30 mouse cellular contexts compared by ENCODE assay signal in genomic region chr3:83345928-83346327, GRCm38 (mm10).
DNase-seq lines count a peak whose midpoint lies in the region; ATAC-seq lines count a peak whose summit lies in the region.
"Had no signal": no experiment of that assay in that cellular context is flagged by ENCODE, and none has a peak within 500 bp of the region (broad histone marks: within the 10 kb centered on the region; RNA-seq: fewer than 3 reads in every experiment).

No protein-coding gene starts in this region.

- no peak overlapping the region for H3K27ac ChIP-seq in kidney, embryonic 14.5 days (ENCODE audit: low read depth, low read length)
- H3K27ac ChIP-seq in intestine, embryonic 15.5 days = no peak overlapping the region
- H3K27ac ChIP-seq: embryonic facial prominence, embryonic 10.5 days; embryonic facial prominence, embryonic 13.5 days; forebrain, embryonic 12.5 days; forebrain, embryonic 15.5 days; heart, embryonic 15.5 days; hindbrain, embryonic 10.5 days; hindbrain, embryonic 13.5 days had no signal

- no peaks in the 10 kb centered on the region for H3K9me3 ChIP-seq in kidney, embryonic 14.5 days (ENCODE audit: control insufficient read depth, low read length)
- no peaks in the 10 kb centered on the region for H3K9me3 ChIP-seq in intestine, embryonic 15.5 days
- H3K9me3 ChIP-seq: embryonic facial prominence, embryonic 10.5 days; embryonic facial prominence, embryonic 13.5 days; forebrain, embryonic 12.5 days; forebrain, embryonic 15.5 days; G1E; heart, embryonic 12.5 days; heart, embryonic 15.5 days; hindbrain, embryonic 10.5 days; hindbrain, embryonic 13.5 days had no signal

- DNase-seq in adrenal gland, postnatal 14 days = peak; percentile 14
- no peak for DNase-seq in adrenal gland, adult 2 months
- peak; percentile 51 for DNase-seq in Muller cell, postnatal 12 days (ENCODE audit: inconsistent ontology term)
- peak; percentile 16 for DNase-seq in brain, adult 2 months (ENCODE audit: low read depth, low spot score)
- DNase-seq in spleen, postnatal 4 days (ENCODE audit: low spot score in 2 of 2) = no peak
- DNase-seq: cerebellum, adult 11-12 months; cerebellum, adult 8-10 months; cerebellum, postnatal 10 days; cerebellum, postnatal 36 days; embryo, embryonic 11 days; gastrocnemius, postnatal 25 days; heart, adult 18-20 months; heart, postnatal 10 days; heart, postnatal 36 days had no signal

- 85% methylated on average over 3 of the region's 3 CpGs for WGBS in kidney, embryonic 14.5 days
- 83% methylated on average over 3 of the region's 3 CpGs for WGBS in intestine, embryonic 15.5 days

- no peaks in the 10 kb centered on the region for H3K27me3 ChIP-seq in kidney, embryonic 14.5 days (ENCODE audit: control insufficient read depth, insufficient read depth, low read length)
- H3K27me3 ChIP-seq in intestine, embryonic 15.5 days (replicated peaks) = no peaks in the 10 kb centered on the region
- H3K27me3 ChIP-seq: CH12.LX; embryonic facial prominence, embryonic 13.5 days; forebrain, embryonic 12.5 days; forebrain, embryonic 15.5 days; heart, embryonic 12.5 days; heart, embryonic 15.5 days; hindbrain, embryonic 13.5 days had no signal

- no peak for ATAC-seq in kidney, embryonic 14.5 days (ENCODE audit: low FRiP score, low TSS enrichment)
- no peak for ATAC-seq in intestine, embryonic 15.5 days
- ATAC-seq: activated CD4-positive, CD25-positive, alpha-beta regulatory T cell, adult 4 months; forebrain, embryonic 15.5 days; hindbrain, embryonic 16.5 days; intestine, embryonic 16.5 days had no signal

- no peaks in the 10 kb centered on the region for H3K4me1 ChIP-seq in kidney, embryonic 14.5 days (ENCODE audit: control insufficient read depth, insufficient read depth, low read length)
- H3K4me1 ChIP-seq in intestine, embryonic 15.5 days (replicated peaks) = no peaks in the 10 kb centered on the region
- H3K4me1 ChIP-seq: embryonic facial prominence, embryonic 10.5 days; embryonic facial prominence, embryonic 13.5 days; forebrain, embryonic 12.5 days; forebrain, embryonic 15.5 days; heart, embryonic 12.5 days; heart, embryonic 15.5 days; hindbrain, embryonic 10.5 days; hindbrain, embryonic 13.5 days had no signal

- H3K9ac ChIP-seq in kidney, embryonic 14.5 days (ENCODE audit: low read depth, low read length) = no peak overlapping the region
- H3K9ac ChIP-seq in intestine, embryonic 15.5 days = no peak overlapping the region
- H3K9ac ChIP-seq: embryonic facial prominence, embryonic 13.5 days; forebrain, embryonic 12.5 days; forebrain, embryonic 15.5 days; heart, embryonic 12.5 days; heart, embryonic 15.5 days; hindbrain, embryonic 13.5 days had no signal

- no peaks in the 10 kb centered on the region for H3K36me3 ChIP-seq in kidney, embryonic 14.5 days (ENCODE audit: control insufficient read depth, insufficient read depth, low read length)
- H3K36me3 ChIP-seq in intestine, embryonic 15.5 days = no peaks in the 10 kb centered on the region
- H3K36me3 ChIP-seq: embryonic facial prominence, embryonic 10.5 days; embryonic facial prominence, embryonic 13.5 days; forebrain, embryonic 12.5 days; forebrain, embryonic 15.5 days; G1E; heart, embryonic 12.5 days; heart, embryonic 15.5 days; hindbrain, embryonic 10.5 days; hindbrain, embryonic 13.5 days had no signal

- no peak overlapping the region for H3K4me3 ChIP-seq in kidney, embryonic 14.5 days (ENCODE audit: low read length)
- no peak overlapping the region for H3K4me3 ChIP-seq in intestine, embryonic 15.5 days (replicated peaks)
- H3K4me3 ChIP-seq: embryonic facial prominence, embryonic 10.5 days; embryonic facial prominence, embryonic 13.5 days; erythroblast, embryonic 14.5 days; forebrain, embryonic 12.5 days; forebrain, embryonic 15.5 days; heart, embryonic 12.5 days; heart, embryonic 15.5 days; hindbrain, embryonic 10.5 days; hindbrain, embryonic 13.5 days had no signal

- H3K4me2 ChIP-seq in kidney, embryonic 14.5 days (replicated peaks; ENCODE audit: low read depth, low read length) = no peak overlapping the region
- H3K4me2 ChIP-seq in intestine, embryonic 15.5 days (replicated peaks) = no peak overlapping the region
- H3K4me2 ChIP-seq: embryonic facial prominence, embryonic 13.5 days; forebrain, embryonic 12.5 days; forebrain, embryonic 15.5 days; heart, embryonic 12.5 days; heart, embryonic 15.5 days; hindbrain, embryonic 13.5 days had no signal

Comparison
In these comparisons a context has a peak if more than half of its experiments do, and no peak if none do; other contexts are left out.
1. DNase-seq: peak in adrenal gland, postnatal 14 days (single experiment), Muller cell, postnatal 12 days (single experiment) and brain, adult 2 months (single experiment); none in adrenal gland, adult 2 months (single experiment) and spleen, postnatal 4 days (0 of 2).